Mouse (Mus musculus): Measurements from ENCODE around the gene Galnt17.

DNA sequence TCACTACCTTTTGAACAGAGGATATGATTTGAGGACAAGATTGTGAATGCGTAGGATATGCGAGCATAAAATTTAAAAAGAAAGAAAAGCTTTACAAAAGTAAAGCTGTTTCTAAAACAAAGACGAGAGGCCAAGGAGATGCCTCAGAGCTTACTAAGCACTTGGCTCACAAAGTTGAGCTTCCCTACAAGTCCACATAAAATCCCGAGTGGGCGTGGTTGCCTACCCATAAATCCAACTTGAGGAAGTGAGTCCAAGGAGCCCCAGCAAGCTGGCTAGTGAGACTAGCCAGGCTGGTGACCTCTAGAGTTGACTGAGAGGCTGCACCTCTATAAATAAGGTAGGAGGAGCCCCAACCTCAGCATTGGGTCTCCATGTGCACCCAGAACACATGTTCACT, 299.8 kb downstream of the Galnt17 start:
- no peak for TF ChIP-seq CTCF (IDR thresholded peaks at IDR 0.05; ENCODE audit: low read depth, low read length)
- TF ChIP-seq POLR2A (IDR thresholded peaks at IDR 0.05; ENCODE audit: extremely low read depth, insufficient read depth, low read length), result no peak

Measured in liver, adult 2 months (tissue).